Mouse (Mus musculus) neutrophil, adult 5-6 weeks (primary cell): ENCODE measurements around the gene Myo18a. TPM values are rescaled to one million over a fixed set of nuclear protein-coding genes. Genes with fewer than 3 reads are reported as not detected.

Experiments used
- ATAC-seq: fragments of 151-379, 151-347 bp; 2 replicates; pipeline ENCODE4 v1.8.0; 2017; ENCODE audit warnings: mild to moderate bottlenecking, moderate TSS enrichment; ENCODE audit not compliant: insufficient number of reproducible peaks, poor library complexity, low FRiP score, severe bottlenecking; ENCODE audit errors: extremely low read depth
- total RNA-seq: library from RNA; stranded (forward); fragments of 200-1000 nt; gene quantifications from 2 replicates; pipeline ENCODE4 v1.2.3, GENCODE M21; 2017

The Myo18a gene
- total RNA-seq, 1 experiment from 2014 or later, result 109 TPM

- no peak for ATAC-seq
Observed at GRCm38 (mm10) chr11:77766351-77767001, 3.4 kb downstream of the Myo18a start.

DNA sequence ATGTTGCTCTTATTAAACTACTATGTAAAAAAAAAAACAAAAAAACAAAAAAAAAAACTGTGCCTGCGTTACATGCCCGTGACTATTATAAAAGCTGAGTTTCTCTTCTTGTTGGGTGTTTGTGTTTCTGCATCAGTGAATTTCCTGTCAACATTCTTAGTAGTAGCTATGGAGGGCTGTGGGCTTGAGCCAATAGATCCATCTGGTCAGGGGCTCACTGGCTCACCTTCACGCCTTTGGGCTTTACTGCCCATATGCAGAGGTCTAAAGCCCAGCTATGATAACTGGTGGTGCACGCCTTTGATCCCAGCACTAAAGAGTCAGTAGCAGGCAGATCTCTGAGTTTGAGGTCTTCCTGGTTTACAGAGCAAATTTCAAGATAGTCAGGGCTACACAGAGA lies 6.5 kb downstream of the Myo18a start:
- ATAC-seq, result no peak

DNA sequence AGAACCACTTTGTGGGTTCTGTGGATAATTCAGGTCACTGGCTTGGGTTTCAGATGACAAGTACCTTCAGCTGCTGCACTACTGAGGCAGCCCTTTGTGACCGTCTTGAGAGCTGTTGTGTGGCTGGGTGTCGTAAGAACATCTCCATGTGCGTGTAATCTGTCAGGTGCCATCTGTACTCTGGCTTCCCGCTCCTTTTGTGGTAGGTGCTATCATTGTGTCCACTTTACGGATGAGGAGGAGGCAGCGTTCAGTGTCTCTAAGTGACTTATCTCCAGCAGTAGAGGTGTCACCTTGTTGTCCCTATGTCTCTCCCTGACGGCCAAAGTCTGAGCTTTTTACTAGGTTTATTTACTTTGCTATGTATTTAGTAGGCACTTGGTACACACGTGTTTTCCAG lies 7.3 kb downstream of the Myo18a start:
- no peak for ATAC-seq

DNA sequence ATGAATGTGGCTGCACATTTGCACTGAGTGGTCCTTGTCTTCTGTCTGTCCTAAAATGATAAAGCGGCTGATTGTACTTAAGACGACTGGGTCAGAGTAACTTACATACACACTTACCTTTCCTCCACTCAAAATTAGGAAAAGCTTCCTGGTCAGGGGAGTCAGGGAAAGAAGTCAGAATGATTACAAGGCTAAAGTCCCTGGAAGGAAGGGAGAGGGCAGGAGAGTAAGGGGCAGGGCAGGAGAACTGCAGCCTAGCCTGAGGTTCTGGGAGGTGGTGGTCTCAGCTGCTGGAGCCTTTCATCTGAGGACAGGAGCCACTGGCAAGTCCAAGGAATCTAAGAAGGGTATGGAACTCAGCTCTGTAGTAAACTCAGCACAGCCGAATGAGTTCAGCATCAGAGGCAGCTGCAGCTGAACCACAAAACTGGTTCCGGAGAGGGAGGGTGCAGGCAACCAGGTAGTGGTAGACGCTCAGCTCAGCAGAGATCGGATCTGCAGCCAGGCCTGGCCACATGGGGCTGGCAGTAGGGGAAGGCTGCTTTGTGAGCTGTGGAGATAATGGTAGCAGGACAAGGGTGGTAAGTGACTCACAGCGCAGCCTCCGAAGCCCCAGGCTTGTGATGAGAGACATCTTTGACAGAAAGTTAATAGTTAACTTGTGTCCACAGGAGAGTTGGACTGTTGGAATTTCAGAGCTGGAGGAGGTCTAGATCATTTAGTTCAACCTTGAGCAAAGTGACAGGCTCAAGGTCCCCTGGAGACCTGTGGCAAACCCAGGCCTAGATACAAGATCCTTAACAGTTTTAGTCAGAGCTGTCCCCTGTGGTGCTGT lies 9.1 kb downstream of the Myo18a start:
- ATAC-seq, result no peak

- no peak for ATAC-seq
Observed at GRCm38 (mm10) chr11:77775701-77776400, 12.8 kb downstream of the Myo18a start.

DNA sequence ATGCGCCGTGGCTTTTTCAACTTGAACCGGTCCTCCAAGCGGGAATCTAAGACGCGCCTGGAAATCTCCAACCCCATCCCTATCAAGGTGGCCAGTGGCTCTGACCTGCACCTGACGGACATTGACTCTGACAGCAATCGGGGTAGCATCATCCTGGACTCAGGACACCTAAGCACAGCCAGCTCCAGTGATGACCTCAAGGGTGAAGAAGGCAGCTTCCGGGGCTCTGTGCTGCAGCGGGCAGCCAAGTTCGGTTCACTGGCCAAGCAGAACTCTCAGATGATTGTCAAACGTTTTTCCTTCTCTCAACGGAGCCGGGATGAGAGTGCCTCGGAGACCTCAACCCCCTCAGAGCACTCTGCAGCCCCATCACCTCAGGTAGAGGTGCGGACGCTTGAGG lies 14.4 kb downstream of the Myo18a start:
- no peak for ATAC-seq

- ATAC-seq, result no peak
Observed at GRCm38 (mm10) chr11:77777937-77778336, 14.9 kb downstream of the Myo18a start.

DNA sequence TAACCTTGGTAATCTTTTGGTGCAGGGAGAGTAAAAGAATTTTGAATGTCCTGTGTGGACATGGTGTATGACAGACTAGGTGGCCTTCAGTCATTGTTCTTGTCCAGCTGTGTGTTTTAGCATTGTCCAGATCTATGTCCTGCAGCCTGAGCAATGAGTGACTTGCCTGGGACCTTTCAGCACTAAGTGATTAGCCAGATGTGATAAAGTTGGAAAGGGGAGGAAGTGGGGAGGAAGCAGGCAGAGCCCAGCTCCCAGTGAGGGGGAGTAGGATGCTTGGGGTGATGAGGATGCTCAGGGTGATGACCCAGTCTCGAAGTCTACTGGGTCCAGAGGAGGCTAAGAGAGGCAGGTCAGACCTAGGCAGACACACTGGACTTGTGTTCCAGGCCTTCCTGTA lies 16.2 kb downstream of the Myo18a start:
- no peak for ATAC-seq

DNA sequence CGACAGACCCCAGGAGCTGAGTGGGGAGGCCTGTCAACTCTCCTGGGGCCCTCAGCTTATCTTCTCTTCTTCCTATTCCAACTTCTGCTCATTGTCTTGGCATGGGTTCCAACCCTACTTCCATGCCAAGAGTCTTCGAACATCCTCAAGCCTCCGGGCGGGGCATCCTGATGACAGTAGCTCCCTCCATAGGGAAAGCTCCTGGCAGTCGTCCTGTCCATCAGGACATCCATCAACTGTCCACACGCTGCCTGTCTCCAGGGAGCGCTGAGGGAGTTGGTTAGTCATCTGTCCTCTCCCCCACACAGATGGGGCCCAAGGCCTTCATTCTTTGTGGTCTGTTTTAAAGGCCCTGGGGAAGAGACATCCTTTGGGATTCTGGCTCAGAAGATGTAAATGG lies 18.0 kb downstream of the Myo18a start:
- ATAC-seq, result no peak

DNA sequence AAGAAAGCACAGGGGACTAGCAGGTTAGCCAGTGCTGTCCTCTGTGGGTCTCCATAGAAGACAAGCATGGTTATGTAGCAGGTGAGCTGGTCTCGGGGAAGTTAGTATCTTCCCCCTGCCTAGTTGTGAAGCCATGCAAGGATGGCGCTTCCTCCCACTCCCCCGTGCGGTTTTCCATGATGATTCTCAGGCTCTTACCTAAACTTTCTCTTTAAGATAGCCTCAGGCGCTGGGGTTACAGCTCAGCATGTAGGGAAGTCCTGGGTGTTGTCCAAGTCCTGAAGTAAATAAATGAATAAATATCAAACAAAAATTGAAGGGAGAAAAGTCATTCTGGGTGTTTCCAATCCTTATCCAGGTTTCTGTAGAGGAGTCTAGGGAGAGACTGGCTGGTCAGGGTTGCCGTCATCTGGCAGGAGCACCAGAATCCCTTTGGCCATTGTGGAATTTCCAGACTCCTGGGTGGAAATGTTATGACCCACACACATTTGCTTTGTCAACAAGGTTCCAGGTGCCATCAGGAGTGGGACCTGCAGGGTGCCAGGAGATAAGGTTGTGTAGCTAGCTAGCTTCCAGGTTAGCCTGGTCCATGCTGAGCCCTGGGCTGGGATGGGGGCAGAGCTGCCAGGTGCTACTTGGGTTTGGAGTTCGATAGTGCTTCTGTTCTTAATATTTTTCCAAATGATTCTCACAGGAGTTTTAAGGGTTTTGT lies 19.2 kb downstream of the Myo18a start:
- ATAC-seq, result no peak

- no peak for ATAC-seq
Observed at GRCm38 (mm10) chr11:77783211-77783746, 20.2 kb downstream of the Myo18a start.

DNA sequence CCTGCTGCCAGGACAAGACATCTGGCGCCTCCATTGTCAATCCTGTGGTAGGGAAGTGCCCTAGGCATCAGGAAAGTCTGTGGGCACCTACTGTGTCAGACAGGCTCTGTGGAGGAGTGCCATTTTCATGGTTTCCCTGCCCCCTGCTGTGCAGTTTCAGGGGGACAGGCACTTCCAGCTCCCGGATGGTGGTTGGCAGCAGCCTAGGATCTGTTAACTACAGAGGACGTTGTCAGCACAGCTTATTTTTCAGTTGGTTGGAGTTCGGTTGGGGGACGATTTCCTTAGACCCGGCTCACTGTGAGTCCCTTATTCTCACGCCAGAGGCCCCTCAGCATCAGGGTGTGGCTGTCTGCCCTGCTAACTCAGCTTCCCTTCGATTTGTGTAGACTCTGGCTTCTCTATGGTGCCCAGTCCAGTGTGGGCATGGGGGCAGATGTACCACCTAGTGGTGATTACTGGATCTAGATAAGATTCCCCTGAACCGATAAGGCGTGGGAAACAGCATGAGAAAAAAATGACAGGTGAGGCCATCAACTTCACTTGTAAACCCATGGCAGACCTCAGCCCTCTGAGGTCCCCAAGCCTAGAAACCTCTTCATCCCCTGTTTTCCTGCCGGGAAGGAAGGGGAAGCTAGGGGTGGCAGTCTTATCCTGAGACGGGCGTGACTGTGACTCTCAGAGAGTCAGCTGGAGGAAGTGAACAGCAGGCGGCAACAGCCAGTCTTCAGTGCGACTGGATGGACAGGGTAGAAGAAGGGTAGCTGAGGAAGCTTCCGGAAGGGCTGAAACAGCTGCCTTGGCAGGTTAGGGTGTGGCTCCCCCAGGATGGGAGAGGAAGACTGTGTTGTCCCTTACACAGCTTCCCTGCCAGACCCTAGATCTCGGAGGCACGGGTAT lies 21.0 kb downstream of the Myo18a start:
- ATAC-seq, result peak; percentile 46

DNA sequence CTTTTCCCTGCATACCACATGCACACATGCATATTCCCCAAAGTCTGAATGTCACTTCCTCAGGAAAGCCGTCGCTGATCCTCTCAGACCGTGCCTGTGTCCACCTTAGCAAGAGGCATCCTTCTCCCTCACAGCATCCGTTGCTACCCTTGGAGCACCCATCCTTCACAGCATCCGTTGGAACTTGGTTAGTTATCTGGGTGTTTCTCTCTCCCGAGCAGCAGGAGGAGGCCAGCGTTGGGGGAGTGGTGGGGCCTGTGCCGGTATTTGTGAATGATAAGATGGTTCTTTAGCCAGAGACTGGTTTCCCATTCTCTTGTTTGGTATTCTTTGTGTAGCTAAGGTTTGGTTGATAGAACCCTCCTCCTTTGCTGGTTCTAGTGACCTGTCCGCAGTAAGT lies 21.8 kb downstream of the Myo18a start:
- ATAC-seq, result no peak

GRCm38 (mm10) chr11:77785396-77785767 lies 22.3 kb downstream of the Myo18a start:
- ATAC-seq, result no peak

DNA sequence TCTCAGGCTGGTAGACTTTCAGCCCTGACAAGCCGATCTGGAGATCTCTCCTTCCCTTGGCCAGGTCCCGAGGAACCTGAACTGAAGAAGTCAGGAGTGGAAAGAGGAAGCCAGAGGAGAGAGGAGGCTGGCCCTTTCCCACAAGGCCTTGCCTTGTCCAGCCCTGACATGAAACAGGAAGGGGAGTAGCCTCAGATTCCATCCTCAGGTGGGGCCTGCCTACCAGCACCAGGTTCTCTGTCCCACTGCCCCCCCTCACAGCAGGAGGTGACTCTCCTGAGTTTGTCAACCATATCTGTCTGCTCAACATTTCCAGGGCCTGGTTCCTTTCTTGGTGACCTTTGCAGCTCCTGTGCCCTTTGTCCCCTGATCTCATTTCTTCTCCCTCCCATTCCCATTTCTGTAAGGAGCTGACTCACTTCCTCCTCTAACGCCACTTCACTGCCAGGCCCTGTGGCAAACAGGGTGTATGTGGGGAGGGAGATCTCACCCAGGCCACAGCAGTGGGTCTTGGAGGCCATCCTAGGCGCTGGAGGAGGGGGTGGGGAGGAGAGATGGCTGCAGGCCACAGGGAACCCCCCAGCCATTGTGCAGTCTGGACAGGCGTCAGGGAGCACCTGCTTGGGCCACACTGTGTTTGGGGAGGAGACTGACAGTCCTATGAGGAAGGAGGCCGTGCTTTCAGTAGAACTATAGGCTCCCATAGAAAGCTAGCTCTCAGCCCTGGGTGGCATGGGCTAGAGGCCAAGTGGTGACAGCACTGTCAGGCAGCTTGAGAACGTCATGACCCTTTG lies 22.9 kb downstream of the Myo18a start:
- peak; percentile 28 for ATAC-seq

DNA sequence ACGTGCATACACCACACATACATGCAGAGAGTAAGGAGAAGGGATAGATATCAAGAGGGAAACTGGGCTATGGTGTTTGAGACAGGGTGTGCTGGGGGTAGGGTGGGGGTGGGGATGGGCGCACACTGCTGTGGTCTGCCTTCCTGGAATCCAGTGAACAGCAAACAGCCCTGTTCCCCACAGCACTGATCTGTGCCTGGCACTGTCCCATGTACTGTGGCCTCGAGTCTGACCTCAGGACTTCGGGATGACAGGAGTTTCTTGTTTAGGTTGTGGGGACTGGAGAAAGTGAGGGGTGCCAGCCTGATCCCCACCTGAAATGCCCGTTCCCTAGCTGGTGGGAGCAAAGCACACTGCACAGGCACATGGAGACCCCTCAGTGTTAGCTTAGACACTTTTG lies 24.7 kb downstream of the Myo18a start, which contains the start of gene Gm10277:
TSS of gene Gm10277 (minus strand) at position 41 of the 400 bp plus-strand sequence.
- ATAC-seq, result no peak

GRCm38 (mm10) chr11:77789512-77789911 lies 26.5 kb downstream of the Myo18a start:
- ATAC-seq, result no peak
